Mouse (Mus musculus) adrenal gland, postnatal 4 days (tissue): ENCODE data around the gene Morc2a. TPM values are rescaled to one million over a fixed set of nuclear protein-coding genes. Genes with fewer than 3 reads are reported as not detected.
"Not testable (repeated sequence)": the region's sequence is repeated elsewhere in the genome, so short reads cannot be mapped to it uniquely, and the experiment has no call there.

Experiments used
- DNase-seq, 2 experiments: peaks; one replicate each; pipeline ENCODE4 v3.0.0; 2021 to 2022; ENCODE audit warnings: low spot score in 2 of 2, mixed read lengths in 2 of 2
- long read RNA-seq, 2 experiments: library from polyadenylated mRNA; stranded (forward); transcript quantifications; one replicate each; pipeline ENCODE4 v2.0.0; 2021
- total RNA-seq, 2 experiments: library from RNA; stranded (reverse); gene quantifications; 2 replicates each; pipeline ENCODE4 v1.2.3; 2021

The Morc2a gene
- 10 to 100 TPM; 57.1 to 68.6 TPM for total RNA-seq
- long read RNA-seq, experiment 1, full-length matches to known transcripts = 1 of 10 reads
- long read RNA-seq, experiment 1, partial matches to known transcripts = 4 of 10 reads
- long read RNA-seq, experiment 1, other reads (novel, unspliced or antisense) = 5 of 10 reads
- long read RNA-seq, experiment 2, full-length matches to known transcripts = 4 of 36 reads
- long read RNA-seq, experiment 2, partial matches to known transcripts = 22 of 36 reads
- long read RNA-seq, experiment 2, other reads (novel, unspliced or antisense) = 10 of 36 reads

GRCm38 (mm10) chr11:3648964-3649841 lies at the start of gene Morc2a:
Gene Morc2a (plus strand): TSS chr11:3649191.
- DNase-seq = peak; percentile 85 to 91

GRCm38 (mm10) chr11:3601966-3602365 lies 47.0 kb upstream of the Morc2a start:
- DNase-seq = not testable (repeated sequence)

GRCm38 (mm10) chr11:3602687-3603086 lies 46.3 kb upstream of the Morc2a start:
- not testable (repeated sequence) for DNase-seq

- no peak for DNase-seq
These were observed 42.5 kb upstream of the Morc2a start for GRCm38 (mm10) chr11:3606456-3606855.

GRCm38 (mm10) chr11:3615576-3615975 lies 33.4 kb upstream of the Morc2a start:
- no peak for DNase-seq

- DNase-seq = no peak
These were observed 26.2 kb upstream of the Morc2a start for GRCm38 (mm10) chr11:3622826-3623225.

- no peak for DNase-seq
These were observed 24.5 kb upstream of the Morc2a start for GRCm38 (mm10) chr11:3624391-3625027.

- DNase-seq = no peak
These were observed 19.9 kb upstream of the Morc2a start for GRCm38 (mm10) chr11:3628999-3629491.

- DNase-seq = not testable (repeated sequence)
These were observed 15.7 kb upstream of the Morc2a start for GRCm38 (mm10) chr11:3633269-3633668.

- no peak for DNase-seq
These were observed 1.3 kb upstream of the Morc2a start for GRCm38 (mm10) chr11:3647688-3648087.

- DNase-seq = no peak
These were observed 557 bp upstream of the Morc2a start for GRCm38 (mm10) chr11:3648305-3648963.

- DNase-seq = no peak
These were observed 1.1 kb downstream of the Morc2a start for GRCm38 (mm10) chr11:3650141-3650540.

GRCm38 (mm10) chr11:3661964-3662363 lies 13.0 kb downstream of the Morc2a start:
- no peak for DNase-seq

GRCm38 (mm10) chr11:3667506-3667905 lies 18.5 kb downstream of the Morc2a start:
- DNase-seq = no peak

- DNase-seq = no peak
These were observed 19.8 kb downstream of the Morc2a start for GRCm38 (mm10) chr11:3668768-3669167.

- no peak for DNase-seq
These were observed 20.9 kb downstream of the Morc2a start for GRCm38 (mm10) chr11:3669849-3670248.

- no peak for DNase-seq
These were observed 22.1 kb downstream of the Morc2a start for GRCm38 (mm10) chr11:3671000-3671628.

GRCm38 (mm10) chr11:3674545-3674944 lies 25.6 kb downstream of the Morc2a start:
- DNase-seq = no peak

- DNase-seq = no peak
These were observed 27.4 kb downstream of the Morc2a start for GRCm38 (mm10) chr11:3676423-3676822.

- DNase-seq = no peak
These were observed 28.2 kb downstream of the Morc2a start for GRCm38 (mm10) chr11:3677204-3677603.

GRCm38 (mm10) chr11:3679771-3680170 lies 30.8 kb downstream of the Morc2a start:
- no peak for DNase-seq
